Mouse (Mus musculus) liver, embryonic 14.5 days (tissue): Measurements from ENCODE around the gene Zdhhc9. TPM values are rescaled to one million over a fixed set of nuclear protein-coding genes. Genes with fewer than 3 reads are reported as not detected.
"Not testable (repeated sequence)": the region's sequence is repeated elsewhere in the genome, so short reads cannot be mapped to it uniquely, and the experiment has no call there.

Source experiments
- ATAC-seq: fragments of 200-750 bp; cut with Nextera tagmentation; 2 replicates; pipeline ENCODE4 v1.8.0; 2017; ENCODE audit warnings: moderate number of reproducible peaks, mild to moderate bottlenecking, moderate library complexity; ENCODE audit not compliant: insufficient read depth
- DNase-seq, 3 experiments: peaks; one replicate each; pipeline ENCODE4 v3.0.0-alpha.2; 2012 to 2013; ENCODE audit warnings: low read depth in 3 of 3, low spot score in 3 of 3
- H3K27ac ChIP-seq: fragments of 300-500 bp; sonication (generic); 2 replicates; pipeline ENCODE4 v1.5.1; 2014; ENCODE audit warnings: moderate library complexity, mild to moderate bottlenecking, control low read depth, inconsistent platforms
- H3K27me3 ChIP-seq: fragments of 300-500 bp; sonication (generic); 2 replicates; pipeline ENCODE4 v1.6.1; 2014; ENCODE audit warnings: mild to moderate bottlenecking, low read length, moderate library complexity; ENCODE audit not compliant: control insufficient read depth, insufficient read depth
- H3K36me3 ChIP-seq: fragments of 300-500 bp; sonication (generic); replicated peaks from 2 replicates; pipeline ENCODE4 v1.6.1; 2014; ENCODE audit warnings: low read depth; ENCODE audit not compliant: control insufficient read depth, insufficient read depth
- H3K4me1 ChIP-seq, 2 experiments: fragments of 200-500 bp in 1 of 2; fragments of 300-500 bp in 1 of 2; sonication (generic) in 1 of 2; replicated peaks; 2 replicates each; pipeline ENCODE4 v1.6.1; 2012 to 2014; ENCODE audit warnings: antibody characterized with exemption in 1 of 2, inconsistent platforms in 1 of 2, low read length in 1 of 2; ENCODE audit not compliant: control insufficient read depth in 2 of 2, insufficient read depth in 2 of 2
- H3K4me2 ChIP-seq: fragments of 300-500 bp; sonication (generic); 2 replicates; pipeline ENCODE4 v1.6.1; 2014; ENCODE audit warnings: low read depth, mild to moderate bottlenecking, control low read depth, moderate library complexity
- H3K4me3 ChIP-seq, 2 experiments: fragments of 200-500 bp in 1 of 2; fragments of 300-500 bp in 1 of 2; sonication (generic) in 1 of 2; 2 replicates each; pipeline ENCODE4 v1.5.1; 2012 to 2014; ENCODE audit warnings: low read depth in 2 of 2, low read length in 2 of 2, mild to moderate bottlenecking in 2 of 2, control low read depth in 1 of 2, inconsistent platforms in 1 of 2, moderate library complexity in 1 of 2; ENCODE audit not compliant: insufficient read depth in 1 of 2
- H3K9ac ChIP-seq: fragments of 300-500 bp; sonication (generic); replicated peaks from 2 replicates; pipeline ENCODE4 v1.6.1; 2014; ENCODE audit warnings: mild to moderate bottlenecking, control low read depth, moderate library complexity
- H3K9me3 ChIP-seq: fragments of 300-500 bp; sonication (generic); 2 replicates; pipeline ENCODE4 v1.6.1; 2016; ENCODE audit warnings: low read length, mixed read lengths; ENCODE audit not compliant: control insufficient read depth
- CTCF ChIP-seq: IDR thresholded peaks from 2 replicates; pipeline ENCODE4 v1.5.1; 2016; ENCODE audit warnings: antibody characterized with exemption, low read depth, control low read depth
- EP300 ChIP-seq: IDR thresholded peaks from 2 replicates; pipeline ENCODE4 v1.6.1; 2016; ENCODE audit warnings: antibody characterized with exemption, low read depth
- WGBS: fragments of 180-500 bp; shearing (Covaris S2); extraction: QIAGEN DNeasy Blood & Tissue Kit; methylation state at CpG from one replicate; pipeline ENCODE4 v1.1.7; 2014; ENCODE audit not compliant: insufficient replicate concordance; 5-methylcytosine and 5-hydroxymethylcytosine counted together
- polyA plus RNA-seq, 2 experiments: library from polyadenylated mRNA; depleted of rRNA in 1 of 2; stranded (reverse) in 1 of 2; unstranded in 1 of 2; fragments of >200 nt; fragmentation: Nextera tagmentation in 1 of 2; extraction: Ambion mirVana in 1 of 2; gene quantifications; 2 replicates each; pipeline versions ENCODE4 v1.2.1 to v1.2.3; 2012 to 2014

Gene Zdhhc9
- polyA plus RNA-seq, 2 experiments = 2.8 to 10.5 TPM

DNA sequence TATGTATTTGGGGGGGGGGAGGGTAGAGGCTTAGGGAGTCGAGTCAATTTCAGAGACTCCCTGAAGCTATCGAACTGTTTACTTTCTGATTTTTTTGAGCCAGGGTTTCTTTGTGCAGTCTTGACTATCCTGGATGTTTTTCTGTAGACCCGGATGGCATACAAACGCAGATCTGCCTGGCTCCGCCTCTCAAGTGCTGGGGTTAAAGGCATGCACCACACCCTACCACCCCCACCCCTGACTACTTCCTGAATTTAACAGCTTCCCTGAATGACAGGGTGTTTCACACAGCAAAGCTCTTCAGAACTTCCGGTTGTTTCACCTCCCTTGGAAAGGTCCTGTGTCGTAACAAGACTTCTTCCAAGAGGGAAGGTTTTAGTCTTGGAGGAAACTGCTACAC, 25.7 kb upstream of the Zdhhc9 start:
- 20% methylated on average over 7 of the region's 7 CpGs for WGBS
- peak; percentile 20 to 38 (median 30) for DNase-seq
- Histone ChIP-seq H3K36me3 (no peaks in the 10 kb centered on the region), H3K27me3 (no peaks in the 10 kb centered on the region), H3K27ac (no peak overlapping the region), H3K4me1 (no peaks in the 10 kb centered on the region; a peak in 1 of 4 replicates), H3K4me2 (peak overlapping the region; percentile 38; the same call in 1 of the 2 replicates), H3K9me3 (no peaks in the 10 kb centered on the region), H3K9ac (no peak overlapping the region), H3K4me3 (no peak overlapping the region)
- ATAC-seq = peak; percentile 62; the same call in 1 of the 2 replicates
- TF ChIP-seq CTCF (no peak), EP300 (no peak)

DNA sequence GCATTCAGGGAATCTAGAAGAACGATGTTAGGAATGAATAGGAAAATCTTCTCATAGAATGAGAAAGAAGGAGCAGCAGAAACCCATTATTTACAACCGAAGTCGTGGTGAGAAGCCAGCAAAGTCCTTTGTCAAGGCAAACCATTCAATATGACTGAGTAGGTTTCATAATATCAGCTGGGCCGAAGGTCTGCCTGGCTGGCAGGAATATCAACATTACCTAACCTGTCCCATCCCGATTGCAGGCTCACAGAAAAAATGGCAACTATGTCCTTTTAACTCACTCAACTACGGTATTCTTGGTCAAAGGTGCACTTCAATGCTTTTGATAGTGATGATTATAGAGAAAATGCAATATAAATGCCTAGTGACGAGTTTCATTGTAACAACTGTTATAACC, 17.5 kb upstream of the Zdhhc9 start:
- Histone ChIP-seq H3K27me3 (no peaks in the 10 kb centered on the region), H3K4me3 (no peak overlapping the region), H3K9ac (no peak overlapping the region), H3K36me3 (no peaks in the 10 kb centered on the region), H3K27ac (no peak overlapping the region), H3K4me1 (no peaks in the 10 kb centered on the region), H3K4me2 (no peak overlapping the region), H3K9me3 (no peaks in the 10 kb centered on the region)
- 55% methylated on average over 7 of the region's 7 CpGs for WGBS
- no peak for TF ChIP-seq EP300
- no peak for TF ChIP-seq CTCF
- ATAC-seq (no peak), DNase-seq (no peak)

DNA sequence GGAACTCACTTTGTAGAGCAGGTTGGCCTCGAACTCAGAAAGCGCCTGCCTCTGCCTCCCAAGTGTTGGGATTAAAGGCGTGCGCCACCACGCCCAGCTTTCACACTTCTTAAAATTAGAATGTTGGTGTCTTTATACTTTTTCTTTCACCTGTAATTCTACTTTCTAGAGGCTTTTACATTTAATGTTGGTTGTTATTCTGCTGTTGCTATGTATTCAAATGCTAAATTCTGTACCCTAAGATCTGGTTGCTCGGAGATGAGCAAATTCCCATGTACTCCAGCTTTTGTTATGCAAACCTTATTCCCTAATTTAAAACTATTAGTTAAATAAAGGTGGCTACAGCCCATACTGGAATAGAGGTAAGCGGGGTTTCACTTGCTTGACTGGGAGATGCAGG, 14.0 kb upstream of the Zdhhc9 start:
- no peaks in the 10 kb centered on the region for H3K36me3 ChIP-seq
- no peak overlapping the region for H3K4me3 ChIP-seq
- H3K9me3 ChIP-seq = no peaks in the 10 kb centered on the region
- no peaks in the 10 kb centered on the region for H3K4me1 ChIP-seq
- 79% methylated on average over 7 of the region's 7 CpGs for WGBS
- H3K9ac ChIP-seq = no peak overlapping the region
- no peak overlapping the region for H3K4me2 ChIP-seq
- no peaks in the 10 kb centered on the region for H3K27me3 ChIP-seq
- DNase-seq = no peak
- ATAC-seq = no peak
- TF ChIP-seq CTCF (no peak), EP300 (no peak)
- no peak overlapping the region for H3K27ac ChIP-seq

DNA sequence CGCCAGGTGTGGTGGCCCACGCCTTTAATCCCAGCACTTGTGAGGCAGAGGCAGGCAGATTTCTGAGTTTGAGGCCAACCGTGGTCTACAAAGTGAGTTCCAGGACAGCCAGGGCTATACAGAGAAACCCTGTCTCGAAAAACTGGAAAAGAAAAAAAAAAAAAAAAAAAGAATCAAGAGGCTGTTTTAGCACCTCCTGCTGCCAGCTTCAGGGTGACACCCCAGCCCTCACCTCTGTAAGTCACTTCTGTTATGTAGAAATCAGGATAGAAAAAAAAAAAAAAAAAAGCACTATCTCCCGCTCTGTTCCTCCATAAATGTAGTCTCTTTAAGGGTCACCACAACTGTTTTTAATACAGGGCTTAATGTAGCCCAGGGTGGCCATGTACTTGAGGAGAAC, 10.8 kb upstream of the Zdhhc9 start:
- Histone ChIP-seq H3K4me2 (no peak overlapping the region), H3K9me3 (no peaks in the 10 kb centered on the region), H3K4me1 (no peaks in the 10 kb centered on the region), H3K9ac (no peak overlapping the region), H3K4me3 (no peak overlapping the region), H3K27me3 (no peaks in the 10 kb centered on the region), H3K36me3 (no peaks in the 10 kb centered on the region), H3K27ac (no peak overlapping the region)
- no peak for DNase-seq
- TF ChIP-seq CTCF = no peak
- no peak for TF ChIP-seq EP300
- no peak for ATAC-seq
- 58% methylated on average over 5 of the region's 5 CpGs for WGBS

DNA sequence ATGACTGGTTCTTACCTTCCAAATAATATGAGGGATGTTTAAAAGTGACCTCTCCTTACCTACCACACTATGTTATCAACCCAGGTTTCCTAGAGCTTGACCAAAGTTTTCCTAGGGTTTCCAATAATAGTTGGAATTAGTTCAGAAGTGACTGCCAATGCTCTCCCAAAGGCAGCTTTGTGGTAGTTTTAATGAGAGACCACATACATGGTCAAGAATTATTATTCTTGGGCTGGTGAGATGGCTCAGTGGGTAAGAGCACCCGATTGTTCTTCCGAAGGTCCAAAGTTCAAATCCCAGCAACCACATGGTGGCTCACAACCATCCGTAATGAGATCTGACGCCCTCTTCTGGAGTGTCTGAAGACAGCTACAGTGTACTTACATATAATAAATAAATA, 1.1 kb upstream of the Zdhhc9 start:
- H3K4me3 ChIP-seq, DNase-seq, H3K27ac ChIP-seq, H3K27me3 ChIP-seq, H3K9me3 ChIP-seq, ATAC-seq, H3K9ac ChIP-seq, H3K36me3 ChIP-seq, H3K4me2 ChIP-seq, H3K4me1 ChIP-seq: not testable (repeated sequence)
- 86% methylated on average over 2 of the region's 4 CpGs for WGBS
